Mouse (Mus musculus): ENCODE data around the gene Ern1. TPM values are rescaled to one million over a fixed set of nuclear protein-coding genes. Genes with fewer than 3 reads are reported as not detected.
A peak's percentile ranks its signal among the peaks of the same experiment; 100 is the strongest.
"Not testable (repeated sequence)": the region's sequence is repeated elsewhere in the genome, so short reads cannot be mapped to it uniquely, and the experiment has no call there.

Gene Ern1
- total RNA-seq, 2 experiments from 2014 or later: 4.9 to 5.9 TPM

DNA sequence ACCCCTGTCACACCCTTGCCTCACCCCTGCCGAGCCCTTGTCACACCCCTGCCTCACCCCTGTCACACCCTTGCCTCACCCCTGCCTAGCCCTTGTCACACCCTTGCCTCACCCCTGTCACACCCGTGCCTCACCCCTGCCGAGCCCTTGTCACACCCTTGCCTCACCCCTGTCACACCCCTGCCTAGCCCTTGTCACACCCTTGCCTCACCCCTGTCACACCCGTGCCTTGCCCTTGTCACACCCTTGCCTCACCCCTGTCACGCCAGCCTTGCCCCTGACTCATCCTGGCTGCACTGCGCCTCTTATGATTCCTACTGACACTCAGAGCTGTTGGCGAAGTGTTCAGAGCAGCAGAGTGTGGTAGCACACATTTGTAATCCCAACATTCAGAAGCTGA lies 20.0 kb upstream of the Ern1 start:
- DNase-seq: no peak
- intact Hi-C loops (cut with DNase I; ENCODE audit: low total_unique reads): loop anchor here (10.0 kb wide), 1 partner anchor 247 kb away; the partner anchor contains the start of genes Milr1 and Pecam1

DNA sequence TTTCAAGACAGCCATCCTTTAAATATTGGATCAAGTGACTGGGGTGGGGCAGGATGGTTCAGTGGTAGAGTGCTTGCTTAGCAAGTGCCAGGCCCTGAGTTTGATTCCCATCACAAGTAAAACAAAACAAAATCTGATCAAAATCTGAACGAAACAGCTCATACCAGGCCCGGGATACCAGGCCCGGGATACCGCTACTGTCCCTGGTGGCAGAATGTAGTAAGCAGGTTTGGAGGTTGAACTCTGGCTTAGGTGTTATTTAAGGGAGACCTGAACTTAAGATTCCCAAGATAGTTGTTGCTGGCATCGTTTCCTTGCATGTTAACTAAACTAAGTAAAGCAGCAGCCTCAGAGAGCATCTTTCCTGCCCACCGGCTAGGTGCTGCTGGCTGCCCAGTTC lies 18.6 kb upstream of the Ern1 start:
- DNase-seq: no peak
- intact Hi-C loops (cut with DNase I; ENCODE audit: low total_unique reads): loop anchor here (10.0 kb wide), 1 partner anchor 249 kb away; the partner anchor contains the start of genes Milr1 and Pecam1

- DNase-seq: no peak
- intact Hi-C loops (cut with DNase I; ENCODE audit: low total_unique reads): loop anchor here (10.0 kb wide), 1 partner anchor 251 kb away; the partner anchor contains the start of genes Milr1 and Pecam1
Observed at GRCm38 (mm10) chr11:106504129-106504528, 16.5 kb upstream of the Ern1 start.

GRCm38 (mm10) chr11:106503425-106503717 lies 15.7 kb upstream of the Ern1 start:
- DNase-seq: no peak
- intact Hi-C loops (cut with DNase I; ENCODE audit: low total_unique reads): loop anchor here (10.0 kb wide), 1 partner anchor 251 kb away; the partner anchor contains the start of genes Milr1 and Pecam1

DNA sequence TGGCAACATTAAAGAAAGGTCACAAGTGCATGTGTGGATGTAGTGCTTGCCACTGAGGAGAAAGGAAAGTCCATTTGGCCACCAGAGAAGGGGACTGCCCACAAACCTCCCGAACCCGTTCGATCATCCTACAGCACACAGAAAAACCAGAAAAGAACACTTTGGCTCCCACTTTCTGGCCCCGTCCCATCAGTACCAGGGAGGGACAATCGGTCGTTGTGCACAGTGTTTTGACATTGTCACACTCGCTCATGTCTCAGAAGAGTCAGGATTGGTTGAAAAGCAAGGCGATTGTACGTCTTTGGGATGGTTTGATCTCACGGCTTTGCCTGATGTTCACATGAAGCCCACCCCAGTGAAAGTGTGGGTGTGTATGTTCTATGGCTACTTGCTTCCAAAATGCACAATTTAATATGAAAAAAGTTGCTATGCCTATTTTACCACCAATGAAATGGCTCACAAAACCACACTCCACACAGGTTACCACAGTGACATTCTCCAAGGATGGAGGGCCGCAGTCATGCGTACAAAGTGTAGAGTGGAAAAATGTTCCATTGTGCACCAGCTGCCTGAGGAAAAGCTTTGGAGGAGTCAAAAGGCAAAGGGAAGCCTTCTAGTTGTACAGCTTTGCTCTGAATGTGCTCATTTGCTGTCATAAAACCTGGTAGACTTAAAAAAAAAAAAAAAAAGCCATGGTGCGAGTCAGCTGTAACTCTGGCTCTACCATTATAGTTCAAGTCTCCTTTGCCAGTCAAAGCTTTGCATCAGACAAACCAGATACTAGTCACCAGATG lies 15.2 kb upstream of the Ern1 start:
- intact Hi-C loops (cut with DNase I; ENCODE audit: low total_unique reads): loop anchor here (10.0 kb wide), 1 partner anchor 252 kb away; the partner anchor contains the start of genes Milr1 and Pecam1
- no peak for DNase-seq

DNA sequence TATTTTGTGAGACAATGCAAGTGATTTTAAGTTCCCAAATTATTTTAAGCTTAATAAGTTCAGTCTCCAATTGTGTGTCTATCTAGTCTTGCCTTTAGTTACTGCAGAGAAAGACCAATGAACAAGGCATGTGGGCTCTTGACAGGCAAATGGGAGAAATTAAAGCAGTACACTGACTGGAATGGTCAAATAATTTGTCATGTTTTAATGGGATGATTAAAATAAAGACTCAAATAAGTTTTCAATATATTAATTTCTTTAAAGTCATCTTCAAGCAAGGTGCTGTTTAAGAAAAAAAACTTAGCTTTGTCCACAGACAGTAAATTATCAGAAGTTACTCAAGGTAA lies 14.5 kb upstream of the Ern1 start:
- no peak for DNase-seq
- intact Hi-C loops (cut with DNase I; ENCODE audit: low total_unique reads): loop anchor here (10.0 kb wide), 1 partner anchor 253 kb away; the partner anchor contains the start of genes Milr1 and Pecam1

DNA sequence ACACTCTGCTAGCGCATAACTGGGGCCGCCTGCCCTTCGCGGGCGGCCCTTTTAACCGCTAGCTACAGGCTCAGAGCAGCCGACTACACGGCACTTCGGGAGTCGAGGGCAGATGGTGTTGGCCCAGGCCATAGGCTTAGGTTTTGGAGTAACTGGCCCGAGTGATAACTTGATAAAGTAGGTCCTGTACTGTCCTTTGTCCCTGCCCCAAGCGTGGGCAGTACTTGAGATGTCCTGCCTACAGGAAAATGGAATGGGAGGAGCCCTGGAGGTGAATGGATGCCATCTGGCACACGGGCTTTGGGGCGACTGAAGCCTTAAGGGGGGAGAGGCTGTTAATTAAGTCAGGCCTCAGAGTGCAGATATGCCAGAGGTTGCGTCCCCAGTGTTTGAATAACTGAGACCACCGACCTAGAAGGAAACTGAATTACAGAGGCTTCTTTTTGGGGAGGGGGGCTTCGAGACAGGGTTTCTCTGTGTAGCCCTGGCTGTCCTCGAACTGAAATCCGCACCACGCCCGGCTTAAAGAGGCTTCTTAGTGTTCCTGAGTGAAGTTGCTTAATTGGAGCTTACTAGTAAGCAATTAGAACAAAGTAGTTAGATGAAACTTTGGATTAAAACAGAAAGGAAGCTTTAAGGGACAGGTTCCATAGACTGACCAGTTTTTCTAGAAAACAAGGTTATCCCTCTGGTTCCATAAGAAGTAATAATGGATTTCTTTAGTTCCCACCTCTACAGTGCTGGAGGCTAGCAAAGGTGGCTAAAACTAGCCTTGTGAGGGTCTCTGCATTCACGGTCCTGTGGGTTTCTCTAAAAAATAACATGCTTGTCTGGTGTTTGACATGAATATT lies 13.9 kb upstream of the Ern1 start:
- intact Hi-C loops (cut with DNase I; ENCODE audit: low total_unique reads): loop anchor here (10.0 kb wide), 1 partner anchor 253 kb away; the partner anchor contains the start of genes Milr1 and Pecam1
- DNase-seq: peak; percentile 79

DNA sequence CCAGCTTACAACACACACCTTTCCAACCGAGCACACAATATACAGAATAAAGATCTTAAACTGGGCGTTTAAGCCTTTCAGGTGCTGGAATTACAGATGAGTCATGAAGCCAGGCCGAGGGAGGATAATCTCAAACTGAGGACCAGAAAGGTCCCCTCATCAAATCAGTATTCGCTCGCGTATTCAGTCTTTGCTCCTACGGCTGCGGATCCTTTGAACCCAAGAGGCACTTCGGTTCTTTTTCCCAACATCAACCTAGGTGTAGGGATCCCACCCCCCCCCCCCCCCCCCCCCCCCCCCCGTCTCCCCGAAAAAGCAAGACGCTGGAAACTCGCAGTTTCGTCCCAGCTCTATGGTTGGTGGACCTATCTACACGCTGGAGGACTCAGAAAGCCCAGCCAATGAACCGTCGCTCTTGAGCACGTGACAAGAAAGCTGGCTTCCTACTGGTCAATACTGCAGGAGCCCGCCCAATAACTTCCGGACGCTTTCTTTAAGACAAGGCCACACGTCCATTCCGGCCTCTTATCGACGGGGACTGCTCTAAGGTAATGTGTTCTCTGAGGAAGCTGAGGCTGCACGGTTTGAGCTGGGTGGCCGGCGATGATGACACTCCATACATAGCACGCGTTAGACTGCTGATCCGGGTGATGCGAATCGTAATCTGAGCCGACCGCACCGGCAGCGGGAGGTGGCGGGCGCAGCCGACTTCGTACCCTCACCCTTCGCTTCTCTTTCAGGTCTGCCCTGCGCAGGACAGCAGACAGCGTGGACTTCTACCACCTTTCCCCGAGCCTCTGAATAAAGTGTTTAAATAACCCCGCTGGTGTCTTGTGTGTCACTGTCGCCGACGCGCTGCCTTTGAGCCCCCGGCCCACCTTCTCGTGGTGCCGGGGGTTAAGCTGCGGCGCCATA lies 13.0 kb upstream of the Ern1 start:
- intact Hi-C loops (cut with DNase I; ENCODE audit: low total_unique reads): loop anchor here (10.0 kb wide), 1 partner anchor 254 kb away; the partner anchor contains the start of genes Milr1 and Pecam1
- DNase-seq: peak; percentile 90

- intact Hi-C loops (cut with DNase I; ENCODE audit: low total_unique reads): no loop called here
Observed at GRCm38 (mm10) chr11:106498739-106499379, 11.2 kb upstream of the Ern1 start.

DNA sequence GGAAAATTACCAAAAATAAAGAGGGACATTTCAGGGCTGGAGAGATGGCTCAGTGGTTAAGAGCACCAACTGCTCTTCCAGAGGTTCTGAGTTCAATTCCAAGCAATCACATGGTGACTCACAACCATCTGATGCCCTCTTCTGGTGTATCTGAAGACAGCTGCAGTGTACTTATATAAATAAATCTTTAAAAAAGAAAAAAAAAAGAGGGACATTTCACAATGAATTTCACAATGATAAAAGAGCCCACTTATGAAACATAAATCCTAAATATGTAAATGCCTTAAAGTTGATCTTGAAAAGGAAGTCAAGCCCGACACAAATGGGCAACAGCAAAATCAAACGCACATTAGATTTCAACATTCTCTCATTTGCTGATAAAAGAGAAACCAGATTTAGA lies 10.3 kb upstream of the Ern1 start:
- DNase-seq: no peak
- intact Hi-C loops (cut with DNase I; ENCODE audit: low total_unique reads): no loop called here

More at GRCm38 (mm10) chr11:106498739-106499379, 11.2 kb upstream of the Ern1 start:
- DNase-seq: no peak

GRCm38 (mm10) chr11:106497009-106497408 lies 9.4 kb upstream of the Ern1 start:
- DNase-seq; intact Hi-C loops (cut with DNase I; ENCODE audit: low total_unique reads): not testable (repeated sequence)

DNA sequence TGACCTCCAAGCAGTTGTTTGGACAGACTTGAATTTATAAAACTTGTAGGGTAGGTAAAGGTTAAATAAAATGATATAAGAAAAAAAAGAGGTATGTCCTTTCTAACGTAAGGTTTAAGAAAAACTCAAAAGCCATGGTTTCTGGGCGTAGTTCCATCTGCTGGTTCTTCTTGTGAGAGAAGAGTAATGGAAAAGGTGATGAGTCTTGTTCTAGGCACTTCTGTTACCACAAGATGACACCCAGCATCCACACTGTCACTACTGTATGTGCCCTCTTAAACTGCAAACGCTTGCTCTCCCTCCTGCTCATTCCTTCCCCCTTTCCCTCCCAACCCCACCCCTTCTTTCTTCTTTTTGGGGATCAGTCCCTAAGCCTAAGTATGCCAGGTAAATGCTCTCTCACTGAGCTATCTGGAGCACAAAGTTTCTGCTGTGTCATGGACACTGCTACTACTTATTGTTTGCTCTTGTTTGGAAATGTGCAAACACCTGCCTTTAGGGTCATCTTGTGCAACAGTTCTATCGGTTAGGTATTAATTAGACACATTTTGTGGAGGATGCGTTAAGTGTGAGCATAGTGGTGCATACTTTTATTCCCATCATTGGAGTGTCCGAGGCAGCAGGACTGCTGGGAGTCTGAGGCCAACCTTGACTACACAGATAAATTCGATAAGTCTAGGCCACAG lies 5.5 kb upstream of the Ern1 start:
- intact Hi-C loops (cut with DNase I; ENCODE audit: low total_unique reads): no loop called here
- DNase-seq: no peak

- intact Hi-C loops (cut with DNase I; ENCODE audit: low total_unique reads): loop anchor here (2.0 kb wide), 1 partner anchor 77 kb away; no protein-coding TSS in a partner anchor
- peak; percentile 59 for DNase-seq
Observed at GRCm38 (mm10) chr11:106491393-106491792, 3.7 kb upstream of the Ern1 start.

DNA sequence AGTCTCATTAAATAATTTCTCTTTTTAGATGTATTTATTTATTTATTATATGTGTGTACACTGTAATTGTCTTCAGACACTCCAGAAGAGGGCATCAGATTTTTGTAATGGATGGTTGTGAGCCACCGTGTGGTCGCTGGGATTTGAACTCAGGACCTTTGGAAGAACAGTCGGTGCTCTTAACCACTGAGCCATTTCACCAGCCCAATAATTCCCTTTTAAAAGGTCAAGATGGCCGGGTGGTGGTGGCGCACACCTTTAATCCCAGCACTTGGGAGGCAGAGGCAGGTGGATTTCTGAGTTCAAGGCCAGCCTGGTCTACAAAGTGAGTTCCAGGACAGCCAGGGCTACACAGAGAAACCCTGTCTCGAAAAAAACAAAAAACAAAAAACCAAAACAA lies 2.9 kb upstream of the Ern1 start:
- intact Hi-C loops (cut with DNase I; ENCODE audit: low total_unique reads): loop anchor here (2.0 kb wide), 1 partner anchor 76 kb away; no protein-coding TSS in a partner anchor
- not testable (repeated sequence) for DNase-seq

GRCm38 (mm10) chr11:106490057-106490456 lies 2.4 kb upstream of the Ern1 start:
- DNase-seq: no peak
- intact Hi-C loops (cut with DNase I; ENCODE audit: low total_unique reads): loop anchor here (2.0 kb wide), 1 partner anchor 75 kb away; no protein-coding TSS in a partner anchor

- no peak for DNase-seq
- intact Hi-C loops (cut with DNase I; ENCODE audit: low total_unique reads): no loop called here
Observed at GRCm38 (mm10) chr11:106489036-106489693, 1.5 kb upstream of the Ern1 start.

DNA sequence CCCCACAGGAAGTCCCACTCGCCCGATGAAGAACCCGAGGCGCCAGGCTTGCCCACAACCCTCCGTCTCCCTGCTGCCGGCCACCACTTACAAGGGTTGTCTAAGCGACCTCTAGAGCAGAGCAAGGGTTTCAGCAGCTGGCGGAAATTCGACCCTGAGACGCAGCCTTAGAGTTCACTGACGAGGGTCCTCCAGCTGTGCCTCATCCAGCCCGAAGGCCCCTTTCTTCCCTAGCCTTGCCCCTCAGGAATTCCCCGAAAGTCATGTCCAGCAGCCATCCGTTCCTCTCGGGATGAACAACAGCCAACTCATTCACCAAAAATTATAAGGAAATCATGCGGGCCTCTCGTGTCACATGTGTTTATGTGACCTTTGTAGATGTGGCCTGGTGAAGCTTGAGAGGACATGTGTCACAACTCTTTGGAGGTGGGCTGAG lies 492 bp upstream of the Ern1 start:
- DNase-seq: no peak
- intact Hi-C loops (cut with DNase I; ENCODE audit: low total_unique reads): no loop called here

All from gastrocnemius, postnatal 14 days (tissue).